Mouse (Mus musculus): ENCODE measurements around the gene Gdpd4. TPM values are rescaled to one million over a fixed set of nuclear protein-coding genes. Genes with fewer than 3 reads are reported as not detected.

Gene Gdpd4
- not detected in 2 replicates for polyA plus RNA-seq (2014; fragmentation: Nextera tagmentation; extraction: Ambion mirVana)

DNA sequence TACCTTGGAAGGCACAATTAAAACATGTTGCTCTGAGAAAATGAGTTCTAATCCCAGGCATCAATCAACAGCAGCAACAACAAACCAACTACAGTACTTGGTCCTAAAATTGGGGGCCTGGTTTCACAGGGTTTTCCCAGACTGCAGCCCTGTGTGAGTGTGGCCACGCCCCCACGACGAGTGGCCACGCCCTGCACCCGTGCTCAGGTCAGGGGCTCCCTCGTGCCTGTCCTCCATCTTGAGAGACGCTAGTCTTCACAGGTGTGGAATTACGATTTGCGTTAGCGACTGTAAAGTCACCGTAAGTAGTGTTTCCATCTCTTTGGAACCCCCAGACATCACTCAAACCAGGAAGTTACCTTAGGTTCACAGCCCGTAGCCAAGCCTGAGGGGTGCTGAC lies at the start of gene Gdpd4:
TSS of gene Gdpd4 (plus strand) at position 214 of the 400 bp plus-strand sequence.
- 71% methylated on average over 12 of the region's 12 CpGs for WGBS

DNA sequence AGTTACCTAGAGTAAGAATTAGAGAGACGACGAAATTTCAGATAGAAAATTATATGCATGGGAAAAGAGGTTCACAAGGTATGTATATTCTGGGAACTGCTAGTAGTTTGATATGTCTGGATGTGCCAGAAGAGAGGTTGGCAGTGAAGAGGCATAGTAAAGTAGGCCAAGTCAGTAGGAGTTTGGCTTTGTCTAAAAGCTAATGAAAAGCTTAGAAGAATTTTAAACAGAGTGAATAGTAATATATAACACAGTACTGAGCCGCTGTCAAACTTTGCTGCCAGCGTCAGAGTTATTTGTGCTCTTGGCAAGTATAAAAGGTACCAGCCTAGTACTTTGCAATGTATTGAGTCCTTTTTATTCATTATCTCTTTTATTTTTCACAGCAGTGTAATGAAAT lies 47.4 kb upstream of the Gdpd4 start:
- Histone ChIP-seq H3K4me1 (replicated peaks; ENCODE audit: control insufficient read depth, insufficient read depth, low read length) (no peaks in the 10 kb centered on the region), H3K4me2 (no peak overlapping the region), H3K27me3 (replicated peaks; ENCODE audit: control insufficient read depth, insufficient read depth, low read length) (no peaks in the 10 kb centered on the region), H3K4me3 (ENCODE audit: low read depth, low read length) (no peak overlapping the region), H3K27ac (ENCODE audit: low read depth, low read length) (no peak overlapping the region), H3K9me3 (ENCODE audit: control insufficient read depth, low read length) (no peaks in the 10 kb centered on the region), H3K36me3 (ENCODE audit: control insufficient read depth, insufficient read depth, low read length) (no peaks in the 10 kb centered on the region), H3K9ac (ENCODE audit: low read depth, low read length) (no peak overlapping the region)
- no peak for DNase-seq (ENCODE audit: low spot score)
- WGBS = 95% methylated on average over 4 of the region's 4 CpGs
- no peak for ATAC-seq (replicated peaks; ENCODE audit: low FRiP score)

More for the DNA sequence above, at the start of gene Gdpd4:
- Histone ChIP-seq H3K4me1 (replicated peaks; ENCODE audit: control insufficient read depth, insufficient read depth, low read length) (no peaks in the 10 kb centered on the region), H3K4me3 (ENCODE audit: low read depth, low read length) (no peak within 1 kb of the TSS), H3K27ac (ENCODE audit: low read depth, low read length) (no peak within 1 kb of the TSS), H3K9me3 (ENCODE audit: control insufficient read depth, low read length) (no peaks in the 10 kb centered on the region), H3K27me3 (replicated peaks; ENCODE audit: control insufficient read depth, insufficient read depth, low read length) (no peaks in the 10 kb centered on the region), H3K36me3 (ENCODE audit: control insufficient read depth, insufficient read depth, low read length) (no peaks in the 10 kb centered on the region), H3K4me2 (no peak within 1 kb of the TSS), H3K9ac (ENCODE audit: low read depth, low read length) (no peak within 1 kb of the TSS)
- ATAC-seq (replicated peaks; ENCODE audit: low FRiP score) (no peak), DNase-seq (ENCODE audit: low spot score) (no peak)

DNA sequence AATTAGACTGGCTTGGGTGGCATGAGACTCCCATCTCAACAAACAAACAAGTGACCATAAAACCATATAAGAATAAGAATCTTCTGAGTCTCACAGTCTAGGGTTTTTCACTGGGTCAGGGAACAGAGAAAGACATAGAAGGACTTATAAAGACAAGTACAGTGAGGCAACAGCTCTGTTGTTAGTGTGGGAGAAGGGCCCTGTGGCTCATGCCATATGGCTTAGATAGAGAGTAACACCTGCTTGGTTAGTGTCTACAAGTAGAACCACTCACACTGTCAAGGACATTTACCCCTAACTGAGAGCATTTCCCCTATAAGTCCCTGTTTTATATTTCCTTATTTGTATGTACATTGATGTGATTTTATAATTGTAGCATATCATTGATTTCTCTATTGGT lies 46.4 kb upstream of the Gdpd4 start:
- H3K4me2 ChIP-seq = no peak overlapping the region
- H3K4me3 ChIP-seq (ENCODE audit: low read depth, low read length) = no peak overlapping the region
- no peaks in the 10 kb centered on the region for H3K9me3 ChIP-seq (ENCODE audit: control insufficient read depth, low read length)
- ATAC-seq (replicated peaks; ENCODE audit: low FRiP score) (no peak), DNase-seq (ENCODE audit: low spot score) (no peak)
- H3K36me3 ChIP-seq (ENCODE audit: control insufficient read depth, insufficient read depth, low read length) = no peaks in the 10 kb centered on the region
- no peaks in the 10 kb centered on the region for H3K4me1 ChIP-seq (replicated peaks; ENCODE audit: control insufficient read depth, insufficient read depth, low read length)
- no peak overlapping the region for H3K27ac ChIP-seq (ENCODE audit: low read depth, low read length)
- H3K9ac ChIP-seq (ENCODE audit: low read depth, low read length) = no peak overlapping the region
- H3K27me3 ChIP-seq (replicated peaks; ENCODE audit: control insufficient read depth, insufficient read depth, low read length) = no peaks in the 10 kb centered on the region

DNA sequence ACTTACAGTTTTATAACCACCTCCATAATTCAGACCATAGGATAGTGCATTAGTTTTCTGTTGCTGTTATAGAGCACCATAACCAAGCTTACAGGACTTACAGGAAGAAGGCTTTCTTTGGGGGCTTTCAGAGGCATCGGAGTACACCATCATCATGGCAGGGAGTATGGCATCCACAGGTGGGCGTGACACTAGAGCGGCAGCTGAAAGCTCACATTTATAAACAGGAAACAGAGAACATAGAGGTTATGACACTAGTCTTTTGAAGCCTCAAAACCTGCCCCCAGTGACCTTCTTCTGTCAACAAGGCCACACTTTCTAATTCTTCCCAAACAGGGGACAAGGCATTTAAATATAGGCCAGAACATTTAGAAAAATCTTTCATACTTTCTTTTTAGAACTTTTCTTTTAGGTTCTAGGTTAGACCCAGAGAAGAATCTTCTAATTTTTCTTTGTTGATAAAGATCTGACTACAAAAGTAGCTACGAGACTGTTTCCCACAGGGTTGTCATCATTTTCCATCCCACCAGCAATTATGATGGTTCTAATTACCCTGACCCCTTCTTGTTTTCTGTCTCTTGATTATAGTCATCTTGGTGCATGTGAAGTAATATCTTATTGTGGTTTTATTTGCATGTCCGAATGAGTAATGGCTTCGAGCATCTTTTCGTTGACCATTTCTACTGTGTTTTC lies 41.8 kb upstream of the Gdpd4 start:
- H3K36me3 ChIP-seq (ENCODE audit: control insufficient read depth, insufficient read depth, low read length) = no peaks in the 10 kb centered on the region
- H3K9me3 ChIP-seq (ENCODE audit: control insufficient read depth, low read length) = no peaks in the 10 kb centered on the region
- WGBS = 80% methylated on average over 7 of the region's 7 CpGs
- ATAC-seq (replicated peaks; ENCODE audit: low FRiP score) (no peak), DNase-seq (ENCODE audit: low spot score) (no peak)
- H3K9ac ChIP-seq (ENCODE audit: low read depth, low read length) = no peak overlapping the region
- H3K4me2 ChIP-seq = no peak overlapping the region
- H3K4me3 ChIP-seq (ENCODE audit: low read depth, low read length) = no peak overlapping the region
- H3K27me3 ChIP-seq (replicated peaks; ENCODE audit: control insufficient read depth, insufficient read depth, low read length) = no peaks in the 10 kb centered on the region
- H3K27ac ChIP-seq (ENCODE audit: low read depth, low read length) = no peak overlapping the region
- no peaks in the 10 kb centered on the region for H3K4me1 ChIP-seq (replicated peaks; ENCODE audit: control insufficient read depth, insufficient read depth, low read length)

DNA sequence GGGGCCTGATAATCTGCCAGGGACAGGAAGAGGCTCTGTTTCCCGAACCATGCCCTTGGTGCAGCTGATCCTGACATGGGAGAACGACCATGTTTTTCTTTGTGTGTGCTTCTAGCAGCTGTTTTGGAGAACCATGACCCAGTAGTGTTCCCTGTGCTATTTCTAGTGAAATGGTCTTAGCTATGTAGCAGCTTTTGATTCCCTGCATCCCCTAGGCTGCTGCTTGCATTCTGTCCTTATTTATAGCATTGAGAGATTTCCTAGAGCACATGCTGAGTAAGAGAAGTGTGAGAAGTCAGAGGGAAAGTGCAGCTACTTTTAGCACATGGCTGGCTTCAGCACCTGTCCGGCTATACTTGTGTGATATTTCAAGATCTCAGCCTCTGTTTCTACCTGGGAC lies 8.1 kb upstream of the Gdpd4 start:
- Histone ChIP-seq H3K9me3 (ENCODE audit: control insufficient read depth, low read length) (no peaks in the 10 kb centered on the region), H3K9ac (ENCODE audit: low read depth, low read length) (no peak overlapping the region), H3K36me3 (ENCODE audit: control insufficient read depth, insufficient read depth, low read length) (no peaks in the 10 kb centered on the region), H3K4me1 (replicated peaks; ENCODE audit: control insufficient read depth, insufficient read depth, low read length) (no peaks in the 10 kb centered on the region), H3K4me3 (ENCODE audit: low read depth, low read length) (no peak overlapping the region), H3K27me3 (replicated peaks; ENCODE audit: control insufficient read depth, insufficient read depth, low read length) (no peaks in the 10 kb centered on the region), H3K27ac (ENCODE audit: low read depth, low read length) (no peak overlapping the region), H3K4me2 (no peak overlapping the region)
- ATAC-seq (replicated peaks; ENCODE audit: low FRiP score) (no peak), DNase-seq (ENCODE audit: low spot score) (no peak)
- 71% methylated on average over 3 of the region's 3 CpGs for WGBS

DNA sequence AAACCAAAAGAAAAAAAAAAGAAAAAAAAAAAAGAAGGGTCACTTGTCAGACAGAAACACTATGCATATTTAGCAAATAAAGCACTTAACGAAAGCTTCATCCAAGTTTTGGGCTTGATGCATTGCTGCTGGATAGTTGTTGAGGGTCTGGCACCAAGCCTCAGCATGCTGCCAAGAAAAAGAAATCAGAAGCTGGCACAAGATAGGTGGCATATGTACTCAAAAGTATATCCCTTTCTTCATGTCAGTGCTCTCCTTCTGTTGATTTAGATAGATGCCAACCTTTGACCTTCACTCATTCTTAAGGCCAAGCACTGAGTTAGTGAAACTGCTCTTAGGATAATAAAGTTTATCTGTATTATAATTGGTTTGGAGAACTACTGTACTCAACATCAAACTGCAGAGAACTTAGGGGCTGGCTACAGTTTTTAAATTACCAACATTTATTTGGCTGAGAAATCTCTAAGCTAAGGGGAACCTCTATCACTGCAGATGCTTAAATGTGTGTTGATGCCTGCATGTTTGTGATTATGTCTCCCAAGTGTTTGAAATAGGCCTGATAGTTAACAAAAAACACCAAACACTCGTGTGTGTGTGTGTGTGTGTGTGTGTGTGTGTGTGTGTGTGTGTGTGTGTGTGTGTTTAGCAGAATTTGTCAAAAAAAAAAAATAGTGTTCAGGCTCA lies 4.8 kb upstream of the Gdpd4 start:
- H3K9me3 ChIP-seq (ENCODE audit: control insufficient read depth, low read length) = no peaks in the 10 kb centered on the region
- no peak overlapping the region for H3K4me2 ChIP-seq
- no peak for ATAC-seq (replicated peaks; ENCODE audit: low FRiP score)
- no peak overlapping the region for H3K4me3 ChIP-seq (ENCODE audit: low read depth, low read length)
- H3K9ac ChIP-seq (ENCODE audit: low read depth, low read length) = no peak overlapping the region
- no peak for DNase-seq (ENCODE audit: low spot score)
- WGBS = 86% methylated on average over 2 of the region's 2 CpGs
- no peaks in the 10 kb centered on the region for H3K36me3 ChIP-seq (ENCODE audit: control insufficient read depth, insufficient read depth, low read length)
- no peaks in the 10 kb centered on the region for H3K27me3 ChIP-seq (replicated peaks; ENCODE audit: control insufficient read depth, insufficient read depth, low read length)
- no peaks in the 10 kb centered on the region for H3K4me1 ChIP-seq (replicated peaks; ENCODE audit: control insufficient read depth, insufficient read depth, low read length)
- no peak overlapping the region for H3K27ac ChIP-seq (ENCODE audit: low read depth, low read length)

DNA sequence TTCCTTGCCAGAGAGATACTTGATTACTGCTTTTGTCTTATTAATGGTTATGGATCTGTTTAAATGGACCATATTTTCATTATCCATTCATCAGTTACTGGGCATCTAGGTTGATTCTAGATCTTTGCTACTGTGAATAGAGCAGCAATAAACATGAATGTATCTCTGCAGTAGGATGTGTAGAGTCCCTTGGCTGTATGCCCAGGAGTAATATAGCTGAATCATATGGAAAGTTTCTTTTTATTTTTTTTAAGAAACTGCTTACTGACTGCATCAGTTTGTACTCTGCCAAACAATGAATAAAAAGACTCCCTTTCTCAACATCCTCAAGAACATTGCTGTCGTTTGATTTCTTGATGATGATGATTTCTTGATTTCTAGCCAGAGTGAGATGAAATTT lies 6.1 kb downstream of the Gdpd4 start:
- H3K4me1 ChIP-seq (replicated peaks; ENCODE audit: control insufficient read depth, insufficient read depth, low read length) = no peaks in the 10 kb centered on the region
- 63% methylated on average over 1 of the region's 1 CpGs for WGBS
- H3K9ac ChIP-seq (ENCODE audit: low read depth, low read length) = no peak overlapping the region
- H3K9me3 ChIP-seq (ENCODE audit: control insufficient read depth, low read length) = no peaks in the 10 kb centered on the region
- DNase-seq (ENCODE audit: low spot score) = no peak
- ATAC-seq (replicated peaks; ENCODE audit: low FRiP score) = no peak
- no peaks in the 10 kb centered on the region for H3K36me3 ChIP-seq (ENCODE audit: control insufficient read depth, insufficient read depth, low read length)
- no peak overlapping the region for H3K4me3 ChIP-seq (ENCODE audit: low read depth, low read length)
- H3K27me3 ChIP-seq (replicated peaks; ENCODE audit: control insufficient read depth, insufficient read depth, low read length) = no peaks in the 10 kb centered on the region
- H3K27ac ChIP-seq (ENCODE audit: low read depth, low read length) = no peak overlapping the region
- H3K4me2 ChIP-seq = no peak overlapping the region

DNA sequence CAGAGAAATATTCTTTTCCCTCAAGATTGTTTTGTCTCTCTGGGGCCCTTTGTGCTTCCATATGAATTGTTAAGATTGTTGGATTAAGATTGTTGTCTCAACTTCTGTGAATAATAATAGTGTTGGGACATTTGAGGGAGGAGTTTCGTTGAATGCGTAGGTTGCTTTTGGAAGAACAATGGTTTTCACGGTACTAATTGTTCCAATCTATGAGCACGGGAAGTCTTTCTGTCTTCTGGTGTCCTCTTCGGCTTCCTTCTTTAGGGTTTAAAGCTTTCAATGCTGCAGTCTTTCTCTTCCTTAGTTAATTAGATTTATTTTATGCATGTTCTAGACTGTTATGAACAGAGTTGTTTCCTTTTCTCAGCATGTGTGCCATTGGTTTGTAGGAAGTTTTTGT lies 7.2 kb downstream of the Gdpd4 start:
- ATAC-seq (replicated peaks; ENCODE audit: low FRiP score) (no peak), DNase-seq (ENCODE audit: low spot score) (no peak)
- Histone ChIP-seq H3K27ac (ENCODE audit: low read depth, low read length) (no peak overlapping the region), H3K9ac (ENCODE audit: low read depth, low read length) (no peak overlapping the region), H3K27me3 (replicated peaks; ENCODE audit: control insufficient read depth, insufficient read depth, low read length) (no peaks in the 10 kb centered on the region), H3K4me3 (ENCODE audit: low read depth, low read length) (no peak overlapping the region), H3K4me2 (no peak overlapping the region), H3K4me1 (replicated peaks; ENCODE audit: control insufficient read depth, insufficient read depth, low read length) (no peaks in the 10 kb centered on the region), H3K36me3 (ENCODE audit: control insufficient read depth, insufficient read depth, low read length) (no peaks in the 10 kb centered on the region), H3K9me3 (ENCODE audit: control insufficient read depth, low read length) (no peaks in the 10 kb centered on the region)
- WGBS = 88% methylated on average over 5 of the region's 5 CpGs

DNA sequence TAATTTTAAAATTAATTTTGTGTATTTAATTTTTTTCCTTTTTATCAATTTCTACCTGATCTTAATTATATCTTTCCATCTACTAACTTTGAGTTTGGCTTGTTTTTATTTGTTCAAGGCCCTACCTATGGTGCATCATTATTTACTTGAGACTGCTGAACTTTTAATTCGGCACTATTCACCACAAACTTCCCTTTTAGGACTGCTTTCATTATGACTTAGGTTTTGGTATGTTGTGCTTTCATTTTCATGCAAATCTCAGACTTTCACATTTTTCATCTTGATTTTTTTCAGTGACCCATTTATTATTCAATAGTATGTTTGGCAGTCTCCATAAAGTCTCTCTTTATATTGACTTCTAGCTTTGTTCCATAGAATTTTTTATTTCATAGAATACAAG lies 24.7 kb downstream of the Gdpd4 start:
- H3K9ac ChIP-seq (ENCODE audit: low read depth, low read length) = no peak overlapping the region
- H3K4me3 ChIP-seq (ENCODE audit: low read depth, low read length) = no peak overlapping the region
- H3K27ac ChIP-seq (ENCODE audit: low read depth, low read length) = no peak overlapping the region
- H3K9me3 ChIP-seq (ENCODE audit: control insufficient read depth, low read length) = no peaks in the 10 kb centered on the region
- H3K4me2 ChIP-seq = no peak overlapping the region
- DNase-seq (ENCODE audit: low spot score) = no peak
- H3K4me1 ChIP-seq (replicated peaks; ENCODE audit: control insufficient read depth, insufficient read depth, low read length) = no peaks in the 10 kb centered on the region
- no peak for ATAC-seq (replicated peaks; ENCODE audit: low FRiP score)
- 69% methylated on average over 1 of the region's 1 CpGs for WGBS
- no peaks in the 10 kb centered on the region for H3K27me3 ChIP-seq (replicated peaks; ENCODE audit: control insufficient read depth, insufficient read depth, low read length)
- no peaks in the 10 kb centered on the region for H3K36me3 ChIP-seq (ENCODE audit: control insufficient read depth, insufficient read depth, low read length)
